Mouse (Mus musculus): ENCODE measurements at regions not wholly inside any gene's neighbourhood (a gene's known extent, or its start where the extent isn't known, plus 50 kb on each side); places are given as distances from the start of the nearest gene placed in this dataset.

GRCm38 (mm10) chr14:72864130-72864529 is 154.3 kb upstream of the Fndc3a start:
- no peak overlapping the region for H3K9ac ChIP-seq (ENCODE audit: low read depth, low read length)
- H3K27ac ChIP-seq (ENCODE audit: low read length) = no peak overlapping the region
- no peak overlapping the region for H3K4me3 ChIP-seq (ENCODE audit: low read length)
- H3K4me2 ChIP-seq (ENCODE audit: low read depth, low read length) = no peak overlapping the region
- no peaks in the 10 kb centered on the region for H3K27me3 ChIP-seq (replicated peaks; ENCODE audit: control insufficient read depth, insufficient read depth, low read length)
- H3K36me3 ChIP-seq (ENCODE audit: control insufficient read depth, insufficient read depth, low read length) = no peaks in the 10 kb centered on the region
- H3K4me1 ChIP-seq (ENCODE audit: control insufficient read depth, insufficient read depth, low read length) = no peaks in the 10 kb centered on the region
- ATAC-seq = no peak
- H3K9me3 ChIP-seq (ENCODE audit: control insufficient read depth, low read length) = no peaks in the 10 kb centered on the region
- 66% methylated on average over 5 of the region's 5 CpGs for WGBS

- WGBS = 74% methylated on average over 7 of the region's 7 CpGs
These were observed 153.2 kb upstream of the Fndc3a start for GRCm38 (mm10) chr14:72862806-72863526.

GRCm38 (mm10) chr14:72854226-72854625 is 144.4 kb upstream of the Fndc3a start:
- H3K4me3 ChIP-seq (ENCODE audit: low read length) = no peak overlapping the region
- H3K27me3 ChIP-seq (replicated peaks; ENCODE audit: control insufficient read depth, insufficient read depth, low read length) = no peaks in the 10 kb centered on the region
- no peak for ATAC-seq
- no peak overlapping the region for H3K4me2 ChIP-seq (ENCODE audit: low read depth, low read length)
- no peak overlapping the region for H3K9ac ChIP-seq (ENCODE audit: low read depth, low read length)
- no peaks in the 10 kb centered on the region for H3K36me3 ChIP-seq (ENCODE audit: control insufficient read depth, insufficient read depth, low read length)
- H3K4me1 ChIP-seq (ENCODE audit: control insufficient read depth, insufficient read depth, low read length) = no peaks in the 10 kb centered on the region
- WGBS = 79% methylated on average over 1 of the region's 1 CpGs
- no peaks in the 10 kb centered on the region for H3K9me3 ChIP-seq (ENCODE audit: control insufficient read depth, low read length)
- H3K27ac ChIP-seq (ENCODE audit: low read length) = no peak overlapping the region

More at GRCm38 (mm10) chr14:72862806-72863526, 153.2 kb upstream of the Fndc3a start:
- ATAC-seq = no peak
- Histone ChIP-seq H3K4me3 (ENCODE audit: low read length) (no peak overlapping the region), H3K36me3 (ENCODE audit: control insufficient read depth, insufficient read depth, low read length) (no peaks in the 10 kb centered on the region), H3K27me3 (replicated peaks; ENCODE audit: control insufficient read depth, insufficient read depth, low read length) (no peaks in the 10 kb centered on the region), H3K9ac (ENCODE audit: low read depth, low read length) (no peak overlapping the region), H3K4me2 (ENCODE audit: low read depth, low read length) (no peak overlapping the region), H3K9me3 (ENCODE audit: control insufficient read depth, low read length) (no peaks in the 10 kb centered on the region), H3K27ac (ENCODE audit: low read length) (no peak overlapping the region), H3K4me1 (ENCODE audit: control insufficient read depth, insufficient read depth, low read length) (no peaks in the 10 kb centered on the region)

- no peaks in the 10 kb centered on the region for H3K4me1 ChIP-seq (ENCODE audit: control insufficient read depth, insufficient read depth, low read length)
- no peak overlapping the region for H3K4me3 ChIP-seq (ENCODE audit: low read length)
- no peaks in the 10 kb centered on the region for H3K36me3 ChIP-seq (ENCODE audit: control insufficient read depth, insufficient read depth, low read length)
- H3K27ac ChIP-seq (ENCODE audit: low read length) = no peak overlapping the region
- no peak for ATAC-seq
- H3K27me3 ChIP-seq (replicated peaks; ENCODE audit: control insufficient read depth, insufficient read depth, low read length) = no peaks in the 10 kb centered on the region
- H3K4me2 ChIP-seq (ENCODE audit: low read depth, low read length) = no peak overlapping the region
- no peak overlapping the region for H3K9ac ChIP-seq (ENCODE audit: low read depth, low read length)
- no peaks in the 10 kb centered on the region for H3K9me3 ChIP-seq (ENCODE audit: control insufficient read depth, low read length)
- 77% methylated on average over 3 of the region's 3 CpGs for WGBS
These were observed 143.3 kb upstream of the Fndc3a start for GRCm38 (mm10) chr14:72853104-72853503.

- Histone ChIP-seq H3K36me3 (ENCODE audit: control insufficient read depth, insufficient read depth, low read length) (no peaks in the 10 kb centered on the region), H3K27ac (ENCODE audit: low read length) (no peak overlapping the region), H3K9ac (ENCODE audit: low read depth, low read length) (no peak overlapping the region), H3K4me3 (ENCODE audit: low read length) (no peak overlapping the region), H3K9me3 (ENCODE audit: control insufficient read depth, low read length) (no peaks in the 10 kb centered on the region), H3K4me1 (ENCODE audit: control insufficient read depth, insufficient read depth, low read length) (no peaks in the 10 kb centered on the region), H3K4me2 (ENCODE audit: low read depth, low read length) (no peak overlapping the region), H3K27me3 (replicated peaks; ENCODE audit: control insufficient read depth, insufficient read depth, low read length) (no peaks in the 10 kb centered on the region)
- ATAC-seq = no peak
- 72% methylated on average over 3 of the region's 3 CpGs for WGBS
These were observed 141.1 kb upstream of the Fndc3a start for GRCm38 (mm10) chr14:72850884-72851283.

GRCm38 (mm10) chr14:72848271-72848955 is 138.6 kb upstream of the Fndc3a start:
- Histone ChIP-seq H3K27me3 (replicated peaks; ENCODE audit: control insufficient read depth, insufficient read depth, low read length) (no peaks in the 10 kb centered on the region), H3K9ac (ENCODE audit: low read depth, low read length) (no peak overlapping the region), H3K4me2 (ENCODE audit: low read depth, low read length) (no peak overlapping the region), H3K4me1 (ENCODE audit: control insufficient read depth, insufficient read depth, low read length) (no peaks in the 10 kb centered on the region), H3K36me3 (ENCODE audit: control insufficient read depth, insufficient read depth, low read length) (no peaks in the 10 kb centered on the region), H3K27ac (ENCODE audit: low read length) (no peak overlapping the region), H3K4me3 (ENCODE audit: low read length) (no peak overlapping the region), H3K9me3 (ENCODE audit: control insufficient read depth, low read length) (no peaks in the 10 kb centered on the region)
- 70% methylated on average over 4 of the region's 4 CpGs for WGBS
- ATAC-seq = no peak

- no peak overlapping the region for H3K27ac ChIP-seq (ENCODE audit: low read length)
- no peak overlapping the region for H3K9ac ChIP-seq (ENCODE audit: low read depth, low read length)
- H3K4me3 ChIP-seq (ENCODE audit: low read length) = no peak overlapping the region
- H3K4me1 ChIP-seq (ENCODE audit: control insufficient read depth, insufficient read depth, low read length) = no peaks in the 10 kb centered on the region
- no peaks in the 10 kb centered on the region for H3K9me3 ChIP-seq (ENCODE audit: control insufficient read depth, low read length)
- no peaks in the 10 kb centered on the region for H3K36me3 ChIP-seq (ENCODE audit: control insufficient read depth, insufficient read depth, low read length)
- no peak for ATAC-seq
- no peak overlapping the region for H3K4me2 ChIP-seq (ENCODE audit: low read depth, low read length)
- H3K27me3 ChIP-seq (replicated peaks; ENCODE audit: control insufficient read depth, insufficient read depth, low read length) = no peaks in the 10 kb centered on the region
- WGBS = 32% methylated on average over 7 of the region's 7 CpGs
These were observed 137.7 kb upstream of the Fndc3a start for GRCm38 (mm10) chr14:72847466-72847865.

GRCm38 (mm10) chr14:72845621-72846440 is 136.0 kb upstream of the Fndc3a start:
- 82% methylated on average over 5 of the region's 5 CpGs for WGBS
- Histone ChIP-seq H3K4me2 (ENCODE audit: low read depth, low read length) (no peak overlapping the region), H3K9ac (ENCODE audit: low read depth, low read length) (no peak overlapping the region), H3K27me3 (replicated peaks; ENCODE audit: control insufficient read depth, insufficient read depth, low read length) (no peaks in the 10 kb centered on the region), H3K9me3 (ENCODE audit: control insufficient read depth, low read length) (no peaks in the 10 kb centered on the region), H3K36me3 (ENCODE audit: control insufficient read depth, insufficient read depth, low read length) (no peaks in the 10 kb centered on the region), H3K4me1 (ENCODE audit: control insufficient read depth, insufficient read depth, low read length) (no peaks in the 10 kb centered on the region), H3K4me3 (ENCODE audit: low read length) (no peak overlapping the region), H3K27ac (ENCODE audit: low read length) (no peak overlapping the region)
- ATAC-seq = no peak

- no peak overlapping the region for H3K4me3 ChIP-seq (ENCODE audit: low read length)
- no peak overlapping the region for H3K27ac ChIP-seq (ENCODE audit: low read length)
- H3K36me3 ChIP-seq (ENCODE audit: control insufficient read depth, insufficient read depth, low read length) = no peaks in the 10 kb centered on the region
- 46% methylated on average over 5 of the region's 5 CpGs for whole genome bisulfite sequencing
- no peaks in the 10 kb centered on the region for H3K4me1 ChIP-seq (ENCODE audit: control insufficient read depth, insufficient read depth, low read length)
- H3K4me2 ChIP-seq (ENCODE audit: low read depth, low read length) = no peak overlapping the region
- no peaks in the 10 kb centered on the region for H3K9me3 ChIP-seq (ENCODE audit: control insufficient read depth, low read length)
- H3K27me3 ChIP-seq (replicated peaks; ENCODE audit: control insufficient read depth, insufficient read depth, low read length) = no peaks in the 10 kb centered on the region
- no peak for ATAC-seq
- H3K9ac ChIP-seq (ENCODE audit: low read depth, low read length) = no peak overlapping the region
These were observed 135.1 kb upstream of the Fndc3a start for GRCm38 (mm10) chr14:72844753-72845369.
